Mouse (Mus musculus) heart, adult 9 months (tissue): ENCODE measurements around the gene Uhrf1.
"Not testable (repeated sequence)": the region's sequence is repeated elsewhere in the genome, so short reads cannot be mapped to it uniquely, and the experiment has no call there.

Source experiments
- DNase-seq, 2 experiments: peaks; one replicate each; pipeline ENCODE4 v3.0.0; 2022; ENCODE audit warnings: low spot score in 2 of 2

Gene Uhrf1

GRCm38 (mm10) chr17:56303160-56303846 is at the start of gene Uhrf1:
Uhrf1 (plus strand) TSS chr17:56303321.
- peak; percentile 62 to 71 for DNase-seq

- no peak for DNase-seq
These were observed 48.4 kb upstream of the Uhrf1 start for GRCm38 (mm10) chr17:56254695-56255094.

GRCm38 (mm10) chr17:56255429-56255828 is 47.7 kb upstream of the Uhrf1 start:
- DNase-seq = no peak

GRCm38 (mm10) chr17:56255863-56256238 is 47.3 kb upstream of the Uhrf1 start:
- DNase-seq = peak; percentile 96 to 98

GRCm38 (mm10) chr17:56256239-56256881 is 46.8 kb upstream of the Uhrf1 start, which contains the start of gene Fem1a:
Fem1a (plus strand) TSS chr17:56256810.
- DNase-seq = peak; percentile 98 to 99

- no peak for DNase-seq
These were observed 45.8 kb upstream of the Uhrf1 start for GRCm38 (mm10) chr17:56257181-56257894.

GRCm38 (mm10) chr17:56258269-56258668 is 44.9 kb upstream of the Uhrf1 start:
- not testable (repeated sequence) for DNase-seq

- not testable (repeated sequence) for DNase-seq
These were observed 44.3 kb upstream of the Uhrf1 start for GRCm38 (mm10) chr17:56258812-56259211.

- no peak for DNase-seq
These were observed 43.7 kb upstream of the Uhrf1 start for GRCm38 (mm10) chr17:56259301-56260037.

GRCm38 (mm10) chr17:56261166-56261565 is 42.0 kb upstream of the Uhrf1 start:
- DNase-seq = peak; percentile 76 to 77

- DNase-seq = peak in 1 of 2 experiments; percentile 62
These were observed 40.5 kb upstream of the Uhrf1 start for GRCm38 (mm10) chr17:56262645-56263094.

- peak; percentile 64 to 76 for DNase-seq
These were observed 39.1 kb upstream of the Uhrf1 start for GRCm38 (mm10) chr17:56264020-56264419.

- DNase-seq = no peak
These were observed 38.1 kb upstream of the Uhrf1 start for GRCm38 (mm10) chr17:56265011-56265410.

GRCm38 (mm10) chr17:56265869-56266268 is 37.3 kb upstream of the Uhrf1 start:
- no peak for DNase-seq

- DNase-seq = no peak
These were observed 36.9 kb upstream of the Uhrf1 start for GRCm38 (mm10) chr17:56266271-56266670.

GRCm38 (mm10) chr17:56269153-56269630 is 33.9 kb upstream of the Uhrf1 start:
- peak; percentile 82 to 85 for DNase-seq

GRCm38 (mm10) chr17:56269741-56270140 is 33.4 kb upstream of the Uhrf1 start:
- no peak for DNase-seq

- no peak for DNase-seq
These were observed 31.4 kb upstream of the Uhrf1 start for GRCm38 (mm10) chr17:56271609-56272253.

- no peak for DNase-seq
These were observed 30.5 kb upstream of the Uhrf1 start for GRCm38 (mm10) chr17:56272644-56273043.

- DNase-seq = no peak
These were observed 29.6 kb upstream of the Uhrf1 start for GRCm38 (mm10) chr17:56273482-56273881.

GRCm38 (mm10) chr17:56273986-56274385 is 29.1 kb upstream of the Uhrf1 start:
- no peak for DNase-seq
